ENCODE assay signal across 9 mouse cellular contexts in the genomic region with DNA sequence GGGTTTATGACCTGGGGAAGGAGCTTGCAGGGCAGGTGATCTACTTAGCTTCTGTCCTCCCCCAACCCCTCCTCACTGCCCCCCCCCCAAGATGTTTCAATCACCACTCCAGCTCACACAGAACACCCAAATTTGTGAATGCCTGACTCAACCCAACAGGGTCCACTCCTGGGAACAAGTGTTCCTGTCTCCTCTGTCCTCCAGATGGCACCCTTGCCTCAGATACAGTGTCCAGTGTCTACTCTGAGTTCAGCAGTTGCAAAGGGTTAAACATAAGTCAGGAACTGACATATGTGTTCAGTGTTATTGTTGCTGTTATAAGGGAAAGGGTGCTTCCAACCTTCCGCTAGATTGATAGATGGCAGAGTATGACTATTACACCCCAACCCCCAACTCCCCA.
A peak's percentile ranks its signal among the peaks of the same experiment; 100 is the strongest.
DNase-seq lines count a peak whose midpoint lies in the region; ATAC-seq and TF ChIP-seq lines count a peak whose summit lies in the region.
"Had no signal": no experiment of that assay in that cellular context is flagged by ENCODE, and none has a peak within 500 bp of the region (broad histone marks: within the 10 kb centered on the region; RNA-seq: fewer than 3 reads in every experiment).

No protein-coding gene starts in this region.

- no peaks in the 10 kb centered on the region for H3K4me1 ChIP-seq in kidney, adult 2 months (ENCODE audit: control insufficient read depth, insufficient read depth, low read length)
- H3K4me1 ChIP-seq in kidney, embryonic 16.5 days (ENCODE audit: insufficient read depth, low read length) = no peaks in the 10 kb centered on the region
- H3K4me1 ChIP-seq in midbrain, embryonic 14.5 days (ENCODE audit: control insufficient read depth, insufficient read depth, low read length) = no peaks in the 10 kb centered on the region

- no peaks in the 10 kb centered on the region for H3K36me3 ChIP-seq in kidney, adult 2 months (ENCODE audit: control insufficient read depth, insufficient read depth, low read length)
- H3K36me3 ChIP-seq in kidney, embryonic 16.5 days (ENCODE audit: insufficient read depth, low read length) = no peaks in the 10 kb centered on the region
- H3K36me3 ChIP-seq in midbrain, embryonic 14.5 days (ENCODE audit: control insufficient read depth, insufficient read depth, low read length) = no peaks in the 10 kb centered on the region

- no peak overlapping the region for H3K9ac ChIP-seq in kidney, embryonic 16.5 days (replicated peaks; ENCODE audit: low read length)
- H3K9ac ChIP-seq in midbrain, embryonic 14.5 days (replicated peaks; ENCODE audit: low read length) = no peak overlapping the region

- no peak overlapping the region for H3K4me2 ChIP-seq in kidney, embryonic 16.5 days (replicated peaks; ENCODE audit: low read depth, low read length)
- no peak overlapping the region for H3K4me2 ChIP-seq in midbrain, embryonic 14.5 days (ENCODE audit: low read length)

- in situ Hi-C loops in Patski (cut with MboI; ENCODE audit: low pct_unique_long_range_greater_than_20kb) = loop anchor here (25.0 kb wide), 1 partner anchor 815 kb away; a partner anchor contains a TSS

- no peak for ATAC-seq in kidney, embryonic 16.5 days (ENCODE audit: low FRiP score, low TSS enrichment)
- no peak for ATAC-seq in Patski
- ATAC-seq in midbrain, embryonic 14.5 days (ENCODE audit: low FRiP score, low TSS enrichment) = peak; percentile 55
- ATAC-seq in frontal cortex, adult (ENCODE audit: low TSS enrichment) = no peak

- no peak overlapping the region for H3K4me3 ChIP-seq in kidney, adult 2 months (ENCODE audit: insufficient read depth, low read depth, low read length)
- H3K4me3 ChIP-seq in kidney, embryonic 16.5 days (ENCODE audit: low read length) = no peak overlapping the region
- H3K4me3 ChIP-seq in midbrain, embryonic 14.5 days (replicated peaks; ENCODE audit: low read depth, low read length) = no peak overlapping the region

- no peak overlapping the region for H3K27ac ChIP-seq in kidney, adult 2 months (ENCODE audit: insufficient read depth, low read depth, low read length)
- H3K27ac ChIP-seq in kidney, embryonic 16.5 days (ENCODE audit: low read length) = no peak overlapping the region
- no peak overlapping the region for H3K27ac ChIP-seq in midbrain, embryonic 14.5 days (replicated peaks; ENCODE audit: low read depth, low read length)
- H3K27ac ChIP-seq: macrophage had no signal

- peak; percentile 23 for DNase-seq in kidney, adult 2 months
- no peak for DNase-seq in Patski (ENCODE audit: low read depth, low spot score)
- peak; percentile 28 for DNase-seq in embryo, embryonic 10.5 days (ENCODE audit: low spot score)
- peak; percentile 60 for DNase-seq in midbrain, embryonic 14.5 days
- DNase-seq in lung, postnatal 14 days = no peak
- DNase-seq: thymus, postnatal 14 days had no signal

- POLR2A ChIA-PET in Patski (lab: Charles Lee) = no interaction called here

- TF ChIP-seq CTCF in kidney, adult 2 months (conservative IDR thresholded peaks at IDR 0.05; ENCODE audit: insufficient read depth, insufficient read length, low read depth, low read length) = peak; percentile 51
- TF ChIP-seq CTCF in Patski (IDR thresholded peaks at IDR 0.05) = peak; percentile 67

- TF ChIP-seq POLR2A in kidney, adult 2 months (IDR thresholded peaks at IDR 0.05; ENCODE audit: low read depth, low read length) = no peak

- CTCF ChIA-PET in Patski (lab: Charles Lee) = no interaction called here

- H3K9me3 ChIP-seq in kidney, embryonic 16.5 days (ENCODE audit: low read length) = no peaks in the 10 kb centered on the region
- no peaks in the 10 kb centered on the region for H3K9me3 ChIP-seq in midbrain, embryonic 14.5 days (ENCODE audit: control insufficient read depth, low read length)

- H3K27me3 ChIP-seq in kidney, adult 2 months (replicated peaks; ENCODE audit: control insufficient read depth, insufficient read depth, low read length) = no peaks in the 10 kb centered on the region
- H3K27me3 ChIP-seq in kidney, embryonic 16.5 days (ENCODE audit: insufficient read depth, low read length) = no peaks in the 10 kb centered on the region
- H3K27me3 ChIP-seq in Patski = no peaks in the 10 kb centered on the region
- no peaks in the 10 kb centered on the region for H3K27me3 ChIP-seq in midbrain, embryonic 14.5 days (ENCODE audit: control insufficient read depth, insufficient read depth, low read length)

- WGBS in kidney, adult 2 months = 72% methylated on average over 1 of the region's 1 CpGs
- WGBS in kidney, embryonic 16.5 days = 55% methylated on average over 1 of the region's 1 CpGs
- WGBS in midbrain, embryonic 14.5 days = 85% methylated on average over 1 of the region's 1 CpGs

Comparison
In these comparisons a context has a peak if more than half of its experiments do, and no peak if none do; other contexts are left out.
1. DNase-seq: peak in kidney, adult 2 months (single experiment), embryo, embryonic 10.5 days (single experiment) and midbrain, embryonic 14.5 days (single experiment); none in Patski (single experiment) and lung, postnatal 14 days (single experiment).